Mouse (Mus musculus) embryonic stem cell, embryonic (primary cell): ENCODE results near the gene Aarsd1.

ENCODE experiments used
- CTCF ChIA-PET, 4 experiments: fragments of 300-600 bp in 2 of 4; fragments of 350-600 bp in 2 of 4; sonication (Branson Sonifier 250); formaldehyde crosslinking; loops; one replicate each; lab custom pipeline; 2022; ENCODE audit warnings: inconsistent platforms in 2 of 4; lab: Charles Lee
- POLR2A ChIA-PET, 4 experiments: fragments of 300-600 bp in 2 of 4; fragments of 350-600 bp in 2 of 4; sonication (Branson Sonifier 250); formaldehyde crosslinking; loops; one replicate each; lab custom pipeline; 2022; ENCODE audit warnings: antibody characterized with exemption in 4 of 4, inconsistent platforms in 1 of 4; lab: Charles Lee

The Aarsd1 gene

GRCm38 (mm10) chr11:101417101-101417855 lies at the start of gene Aarsd1:
Aarsd1 (minus strand) TSS chr11:101417615.
- ChIA-PET CTCF (interaction anchor here in 3 of 4 experiments (0.8 to 2.7 kb wide), 6 partner anchors 22 to 116 kb away, joined by 3 to 10 read pairs (median 4); partner anchors contain the start of genes Becn1 (in 1 of the 3) and Rpl27 (in 1 of the 3)), POLR2A (interaction anchor here (0.6 to 11.9 kb wide), 28 partner anchors 8 to 225 kb away, joined by 3 to 179 read pairs (median 4); partner anchors contain the start of genes Rnd2 (in 3 of the 4), Rpl27 (in 3 of the 4), Nbr1 (in 2 of the 4) and Ptges3l (in 2 of the 4))

- ChIA-PET CTCF (interaction anchor here in 2 of 4 experiments (1.0 to 2.1 kb wide), 5 partner anchors 14 to 286 kb away, joined by 3 to 11 read pairs (median 5); no protein-coding TSS in a partner anchor), POLR2A (interaction anchor here in 3 of 4 experiments (0.6 to 24.0 kb wide), 17 partner anchors 11 to 328 kb away, joined by 3 to 550 read pairs (median 16); partner anchors contain the start of genes Rpl27 (in 3 of the 3), Brca1 (in 1 of the 3), Ifi35 (in 1 of the 3) and Nbr1 (in 1 of the 3))
Observed at GRCm38 (mm10) chr11:101466552-101466950, 49.1 kb upstream of the Aarsd1 start.

- ChIA-PET POLR2A (interaction anchor here in 3 of 4 experiments (0.6 to 24.0 kb wide), 30 partner anchors 9 to 346 kb away, joined by 3 to 550 read pairs (median 6); partner anchors contain the start of genes Rpl27 (in 3 of the 3), Brca1 (in 2 of the 3), Ifi35 (in 2 of the 3) and Nbr1 (in 2 of the 3)), CTCF (interaction anchor here in 3 of 4 experiments (0.5 to 2.8 kb wide), 11 partner anchors 15 to 339 kb away, joined by 3 to 19 read pairs (median 5); partner anchors contain the start of gene Rpl27 (in 1 of the 3))
Observed at GRCm38 (mm10) chr11:101465869-101466551, 48.6 kb upstream of the Aarsd1 start, which contains the start of gene Vat1. Vat1 (minus strand) TSS chr11:101466230.

- CTCF ChIA-PET = interaction anchor here (0.5 to 2.8 kb wide), 13 partner anchors 13 to 338 kb away, joined by 3 to 19 read pairs (median 3); partner anchors contain the start of gene Rpl27 (in 1 of the 4)
- POLR2A ChIA-PET = interaction anchor here (0.6 to 24.0 kb wide), 74 partner anchors 9 to 1146 kb away, joined by 3 to 550 read pairs (median 4); partner anchors contain the start of genes Rpl27 (in 4 of the 4), Aarsd1 (in 3 of the 4), Brca1 (in 2 of the 4) and Cntd1 (in 2 of the 4)
Observed at GRCm38 (mm10) chr11:101465101-101465868, 47.9 kb upstream of the Aarsd1 start.

GRCm38 (mm10) chr11:101464211-101465100 lies 47.0 kb upstream of the Aarsd1 start, which contains the start of gene Rnd2:
Rnd2 (plus strand) TSS chr11:101464999.
- ChIA-PET CTCF (interaction anchor here (0.5 to 2.8 kb wide), 11 partner anchors 12 to 179 kb away, joined by 3 to 19 read pairs (median 4); partner anchors contain the start of gene Rpl27 (in 3 of the 4)), POLR2A (interaction anchor here (0.6 to 24.0 kb wide), 72 partner anchors 9 to 1145 kb away, joined by 3 to 550 read pairs (median 4); partner anchors contain the start of genes Rpl27 (in 4 of the 4), Aarsd1 (in 3 of the 4), Brca1 (in 2 of the 4) and Cntd1 (in 2 of the 4))

- POLR2A ChIA-PET = interaction anchor here in 3 of 4 experiments (0.6 to 24.0 kb wide), 12 partner anchors 7 to 462 kb away, joined by 3 to 550 read pairs (median 12); partner anchors contain the start of genes Rpl27 (in 3 of the 3) and Ifi35 (in 2 of the 3)
Observed at GRCm38 (mm10) chr11:101462583-101463440, 45.4 kb upstream of the Aarsd1 start.

GRCm38 (mm10) chr11:101462141-101462540 lies 44.7 kb upstream of the Aarsd1 start:
- POLR2A ChIA-PET = interaction anchor here in 3 of 4 experiments (0.6 to 24.0 kb wide), 4 partner anchors 12 to 463 kb away, joined by 3 to 550 read pairs (median 59); partner anchors contain the start of genes Rpl27 (in 2 of the 3) and Ifi35 (in 1 of the 3)
- CTCF ChIA-PET = no interaction called here

More at GRCm38 (mm10) chr11:101462583-101463440, 45.4 kb upstream of the Aarsd1 start:
- CTCF ChIA-PET = no interaction called here

- POLR2A ChIA-PET = interaction anchor here in 3 of 4 experiments (1.0 to 24.0 kb wide), 13 partner anchors 2 to 41 kb away, joined by 3 to 550 read pairs (median 7); partner anchors contain the start of genes Rpl27 (in 3 of the 3), Gm27029 (in 1 of the 3), Ifi35 (in 1 of the 3) and Ptges3l (in 1 of the 3)
- CTCF ChIA-PET = interaction anchor here in 1 of 4 experiments (2.1 kb wide), 1 partner anchor 18 kb away, joined by 6 read pairs; the partner anchor contains the start of gene Rpl27
Observed at GRCm38 (mm10) chr11:101460321-101460720, 42.9 kb upstream of the Aarsd1 start.

- CTCF ChIA-PET = interaction anchor here (0.6 to 2.1 kb wide), 10 partner anchors 15 to 503 kb away, joined by 3 to 16 read pairs (median 4); partner anchors contain the start of gene Rpl27 (in 1 of the 4)
- POLR2A ChIA-PET = interaction anchor here in 3 of 4 experiments (0.6 to 24.0 kb wide), 28 partner anchors 3 to 1549 kb away, joined by 3 to 550 read pairs (median 5); partner anchors contain the start of genes Rpl27 (in 3 of the 3), Gm27029 (in 2 of the 3), Ifi35 (in 2 of the 3) and Rnd2 (in 2 of the 3)
Observed at GRCm38 (mm10) chr11:101459716-101460115, 42.3 kb upstream of the Aarsd1 start.

GRCm38 (mm10) chr11:101458217-101458616 lies 40.8 kb upstream of the Aarsd1 start:
- CTCF ChIA-PET = interaction anchor here in 3 of 4 experiments (0.6 to 1.3 kb wide), 7 partner anchors 8 to 400 kb away, joined by 3 to 8 read pairs (median 4); partner anchors contain the start of gene Rpl27 (in 2 of the 3)
- POLR2A ChIA-PET = interaction anchor here (0.7 to 24.0 kb wide), 21 partner anchors 4 to 132 kb away, joined by 3 to 550 read pairs (median 6); partner anchors contain the start of genes Rpl27 (in 4 of the 4), Ifi35 (in 2 of the 4), Nbr1 (in 2 of the 4) and Rnd2 (in 2 of the 4)

- CTCF ChIA-PET = interaction anchor here in 1 of 4 experiments (0.6 kb wide), 1 partner anchor 8 kb away, joined by 3 read pairs; no protein-coding TSS in a partner anchor
- POLR2A ChIA-PET = interaction anchor here in 3 of 4 experiments (1.3 to 24.0 kb wide), 10 partner anchors 5 to 126 kb away, joined by 3 to 550 read pairs (median 12); partner anchors contain the start of genes Rpl27 (in 3 of the 3), Rnd2 (in 2 of the 3), Vat1 (in 2 of the 3) and Brca1 (in 1 of the 3)
Observed at GRCm38 (mm10) chr11:101457631-101458030, 40.2 kb upstream of the Aarsd1 start.

GRCm38 (mm10) chr11:101455627-101456026 lies 38.2 kb upstream of the Aarsd1 start:
- CTCF ChIA-PET = interaction anchor here in 2 of 4 experiments (0.5 to 1.7 kb wide), 2 partner anchors 14 to 116 kb away, joined by 5 to 6 read pairs; partner anchors contain the start of gene Rpl27 (in 1 of the 2)
- POLR2A ChIA-PET = interaction anchor here in 3 of 4 experiments (0.6 to 24.0 kb wide), 13 partner anchors 6 to 130 kb away, joined by 3 to 550 read pairs (median 4); partner anchors contain the start of genes Rpl27 (in 3 of the 3), Rnd2 (in 2 of the 3), Vat1 (in 2 of the 3) and Aoc2 (in 1 of the 3)

GRCm38 (mm10) chr11:101454702-101455101 lies 37.3 kb upstream of the Aarsd1 start:
- CTCF ChIA-PET = interaction anchor here in 1 of 4 experiments (1.1 to 1.7 kb wide), 2 partner anchors 13 to 62 kb away, joined by 3 to 6 read pairs; partner anchors contain the start of gene Rpl27
- POLR2A ChIA-PET = interaction anchor here in 3 of 4 experiments (0.6 to 24.0 kb wide), 11 partner anchors 5 to 129 kb away, joined by 3 to 550 read pairs (median 4); partner anchors contain the start of genes Rpl27 (in 3 of the 3), Rnd2 (in 2 of the 3), Vat1 (in 2 of the 3) and Aoc2 (in 1 of the 3)
